Mouse (Mus musculus) MEL (cell line): ENCODE measurements at regions not wholly inside any gene's neighbourhood (a gene's known extent, or its start where the extent isn't known, plus 50 kb on each side); places are given as distances from the start of the nearest gene placed in this dataset.

ENCODE experiments used
- DNase-seq: peaks from one replicate; pipeline ENCODE4 v3.0.0; 2011; ENCODE audit warnings: low read depth, low spot score
- H3K27ac ChIP-seq: 2 replicates; pipeline ENCODE4 v1.5.1; 2012; ENCODE audit warnings: low read depth, mild to moderate bottlenecking, control low read depth, low read length, moderate library complexity; ENCODE audit not compliant: control insufficient read depth
- H3K27me3 ChIP-seq, 2 experiments: fragments of 150-350 bp in 1 of 2; sonication (generic) in 1 of 2; 2 replicates each; pipeline ENCODE4 v1.6.1; 2012; ENCODE audit warnings: low read length in 2 of 2, mild to moderate bottlenecking in 2 of 2, improper control_type of control experiment in 1 of 2, moderate library complexity in 1 of 2; ENCODE audit not compliant: insufficient read depth in 2 of 2, control insufficient read depth in 1 of 2
- H3K36me3 ChIP-seq, 2 experiments: 2 replicates each; pipeline ENCODE4 v1.6.1; 2012 to 2014; ENCODE audit warnings: low read length in 2 of 2, improper control_type of control experiment in 1 of 2, inconsistent platforms in 1 of 2, mild to moderate bottlenecking in 1 of 2; ENCODE audit not compliant: insufficient read depth in 2 of 2, control insufficient read depth in 1 of 2
- H3K4me1 ChIP-seq, 2 experiments: fragments of 150-350 bp in 1 of 2; sonication (generic) in 1 of 2; 2 replicates each; pipeline ENCODE4 v1.6.1; 2012; ENCODE audit warnings: low read length in 2 of 2, improper control_type of control experiment in 1 of 2, mild to moderate bottlenecking in 1 of 2; ENCODE audit not compliant: insufficient read depth in 2 of 2, control insufficient read depth in 1 of 2
- H3K4me3 ChIP-seq, 2 experiments: fragments of 150-350 bp in 1 of 2; sonication (generic) in 1 of 2; 2 replicates each; pipeline ENCODE4 v1.5.1; 2012; ENCODE audit warnings: low read depth in 2 of 2, low read length in 2 of 2, mild to moderate bottlenecking in 2 of 2, moderate library complexity in 2 of 2, control low read depth in 1 of 2, improper control_type of control experiment in 1 of 2; ENCODE audit not compliant: control insufficient read depth in 1 of 2, insufficient read depth in 1 of 2
- H3K79me2 ChIP-seq: 2 replicates; pipeline ENCODE4 v1.6.1; 2012; ENCODE audit warnings: mild to moderate bottlenecking, low read length, moderate library complexity; ENCODE audit not compliant: control insufficient read depth, poor library complexity, insufficient read depth
- H3K9ac ChIP-seq: 2 replicates; pipeline ENCODE4 v1.6.1; 2012; ENCODE audit warnings: low read depth, mild to moderate bottlenecking, control low read depth, low read length, moderate library complexity; ENCODE audit not compliant: control insufficient read depth, poor library complexity, severe bottlenecking
- H3K9me3 ChIP-seq: fragments of 150-350 bp; sonication (generic); replicated peaks from 2 replicates; pipeline ENCODE4 v1.6.1; 2012; ENCODE audit warnings: mild to moderate bottlenecking, low read length, improper control_type of control experiment, moderate library complexity; ENCODE audit not compliant: insufficient read depth
- CHD2 ChIP-seq: IDR thresholded peaks from 2 replicates; pipeline ENCODE4 v1.6.1; 2011; ENCODE audit warnings: low read length, improper control_type of control experiment
- ELF1 ChIP-seq: IDR thresholded peaks from 2 replicates; pipeline ENCODE4 v1.6.1; 2014; ENCODE audit warnings: low read depth, mild to moderate bottlenecking, inconsistent platforms, low read length, improper control_type of control experiment, moderate library complexity
- ETS1 ChIP-seq: IDR thresholded peaks from 2 replicates; pipeline ENCODE4 v1.6.1; 2012; ENCODE audit warnings: low read depth, mild to moderate bottlenecking, inconsistent platforms, low read length, improper control_type of control experiment, moderate library complexity
- GABPA ChIP-seq: IDR thresholded peaks from 2 replicates; pipeline ENCODE4 v1.6.1; 2012; ENCODE audit warnings: low read depth, mild to moderate bottlenecking, inconsistent platforms, low read length, improper control_type of control experiment, moderate library complexity
- GATA1 ChIP-seq: IDR thresholded peaks from 2 replicates; pipeline ENCODE4 v1.6.1; 2011; ENCODE audit warnings: low read depth, low read length, improper control_type of control experiment
- KAT2A ChIP-seq: conservative IDR thresholded peaks from 2 replicates; pipeline ENCODE4 v1.6.1; 2012; ENCODE audit warnings: low read depth, low read length, improper control_type of control experiment, inconsistent platforms
- MAZ ChIP-seq: IDR thresholded peaks from 2 replicates; pipeline ENCODE4 v1.6.1; 2012; ENCODE audit warnings: low read depth, mild to moderate bottlenecking, inconsistent platforms, low read length, improper control_type of control experiment
- MEF2A ChIP-seq: IDR thresholded peaks from 2 replicates; pipeline ENCODE4 v1.6.1; 2014; ENCODE audit warnings: low read depth, mild to moderate bottlenecking, inconsistent platforms, low read length, improper control_type of control experiment; ENCODE audit not compliant: poor library complexity, insufficient replicate concordance, severe bottlenecking; ENCODE audit errors: extremely low read depth
- MYB ChIP-seq: IDR thresholded peaks from 2 replicates; pipeline ENCODE4 v1.6.1; 2011; ENCODE audit warnings: mild to moderate bottlenecking, low read depth, low read length, improper control_type of control experiment
- MYC ChIP-seq: IDR thresholded peaks from 2 replicates; pipeline ENCODE4 v1.6.1; 2011; ENCODE audit warnings: low read depth, mild to moderate bottlenecking, low read length, improper control_type of control experiment, moderate library complexity
- NELFE ChIP-seq: IDR thresholded peaks from 2 replicates; pipeline ENCODE4 v1.6.1; 2011; ENCODE audit warnings: low read depth, low read length, improper control_type of control experiment
- POLR2AphosphoS2 ChIP-seq: IDR thresholded peaks from 2 replicates; pipeline ENCODE4 v1.6.1; 2011; ENCODE audit warnings: low read length, improper control_type of control experiment
- RCOR1 ChIP-seq: IDR thresholded peaks from 2 replicates; pipeline ENCODE4 v1.6.1; 2012; ENCODE audit warnings: low read depth, mild to moderate bottlenecking, inconsistent platforms, low read length, improper control_type of control experiment
- SIN3A ChIP-seq: IDR thresholded peaks from 2 replicates; pipeline ENCODE4 v1.6.1; 2012; ENCODE audit warnings: low read length, improper control_type of control experiment, inconsistent platforms
- TAL1 ChIP-seq: IDR thresholded peaks from 2 replicates; pipeline ENCODE4 v1.6.1; 2012; ENCODE audit warnings: mild to moderate bottlenecking, inconsistent platforms, low read length, moderate library complexity, mixed read lengths
- TBP ChIP-seq: IDR thresholded peaks from 2 replicates; pipeline ENCODE4 v1.8.0; 2011; ENCODE audit warnings: low read depth, low read length, improper control_type of control experiment
- UBTF ChIP-seq: IDR thresholded peaks from 2 replicates; pipeline ENCODE4 v1.6.1; 2012; ENCODE audit warnings: low read depth, mild to moderate bottlenecking, inconsistent platforms, low read length, improper control_type of control experiment, moderate library complexity, borderline replicate concordance; ENCODE audit not compliant: insufficient read depth
- USF1 ChIP-seq: IDR thresholded peaks from 2 replicates; pipeline ENCODE4 v1.6.1; 2014; ENCODE audit warnings: low read depth, mild to moderate bottlenecking, inconsistent platforms, low read length, improper control_type of control experiment, moderate library complexity
- USF2 ChIP-seq, 2 experiments: IDR thresholded peaks; 2 replicates each; pipeline ENCODE4 v1.6.1; 2011 to 2012; ENCODE audit warnings: improper control_type of control experiment in 2 of 2, low read length in 2 of 2, borderline replicate concordance in 1 of 2, inconsistent platforms in 1 of 2, low read depth in 1 of 2, mild to moderate bottlenecking in 1 of 2; ENCODE audit not compliant: insufficient read depth in 1 of 2
- ZC3H11A ChIP-seq: IDR thresholded peaks from 2 replicates; pipeline ENCODE4 v1.6.1; 2012; ENCODE audit warnings: low read depth, mild to moderate bottlenecking, inconsistent platforms, low read length, improper control_type of control experiment
- ZMIZ1 ChIP-seq: IDR thresholded peaks from 2 replicates; pipeline ENCODE4 v1.6.1; 2012; ENCODE audit warnings: low read depth, mild to moderate bottlenecking, inconsistent platforms, low read length, improper control_type of control experiment, moderate library complexity
- ZNF384 ChIP-seq: IDR thresholded peaks from 2 replicates; pipeline ENCODE4 v1.6.1; 2012; ENCODE audit warnings: low read depth, mild to moderate bottlenecking, inconsistent platforms, low read length, improper control_type of control experiment

DNA sequence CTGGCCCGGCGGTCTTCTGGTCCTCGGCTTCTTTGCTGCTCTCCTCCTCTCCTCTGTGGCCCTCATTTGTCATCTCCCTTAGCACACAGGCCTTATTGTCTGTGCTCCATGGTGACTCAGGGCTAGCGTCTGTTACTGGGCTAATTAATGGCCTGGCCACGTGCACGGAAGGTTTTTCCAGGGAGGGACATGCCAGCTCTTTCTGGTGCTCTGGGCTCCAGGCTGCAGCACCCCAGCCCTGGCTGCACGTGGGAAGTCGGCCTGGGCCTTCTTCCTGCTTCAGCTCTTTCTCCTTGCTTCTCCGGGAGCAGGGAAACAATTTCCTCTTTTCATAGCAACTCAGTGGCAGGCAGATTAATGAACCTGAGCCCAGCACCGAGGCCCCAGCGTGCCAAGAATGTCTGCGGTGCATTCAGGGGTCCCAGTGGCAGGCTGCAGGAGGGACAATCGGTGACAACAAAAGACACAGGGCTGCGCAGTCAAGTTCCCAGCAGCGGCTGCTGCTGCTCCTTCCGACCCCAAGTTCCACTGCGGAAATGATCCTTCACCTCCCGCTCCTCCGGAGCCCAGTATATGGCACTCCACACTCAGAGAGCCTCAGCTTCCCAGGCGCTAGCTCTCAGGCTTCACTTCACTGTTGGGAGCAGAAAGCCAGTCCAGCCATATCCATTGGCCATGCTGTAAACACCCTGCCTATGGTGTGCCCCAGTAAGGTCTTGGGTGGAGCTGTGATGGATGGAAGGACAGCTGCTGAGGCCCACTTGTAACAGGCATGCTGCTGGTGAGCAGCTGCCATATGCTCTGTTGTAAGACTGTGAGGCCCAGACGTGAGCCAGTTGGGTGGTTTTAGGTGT lies 257.3 kb upstream of the Habp2 start:
- no peak overlapping the region for H3K27ac ChIP-seq
- TF ChIP-seq USF1 (no peak), MEF2A (no peak), ZC3H11A (no peak)
- H3K27me3 ChIP-seq = no peaks in the 10 kb centered on the region; a peak in 1 of 4 replicates
- DNase-seq = no peak
- no peaks in the 10 kb centered on the region for H3K9me3 ChIP-seq
- H3K4me1 ChIP-seq = no peaks in the 10 kb centered on the region
- no peaks in the 10 kb centered on the region for H3K36me3 ChIP-seq
- H3K9ac ChIP-seq = no peak overlapping the region
- no peaks in the 10 kb centered on the region for H3K79me2 ChIP-seq
- H3K4me3 ChIP-seq = no peak overlapping the region

DNA sequence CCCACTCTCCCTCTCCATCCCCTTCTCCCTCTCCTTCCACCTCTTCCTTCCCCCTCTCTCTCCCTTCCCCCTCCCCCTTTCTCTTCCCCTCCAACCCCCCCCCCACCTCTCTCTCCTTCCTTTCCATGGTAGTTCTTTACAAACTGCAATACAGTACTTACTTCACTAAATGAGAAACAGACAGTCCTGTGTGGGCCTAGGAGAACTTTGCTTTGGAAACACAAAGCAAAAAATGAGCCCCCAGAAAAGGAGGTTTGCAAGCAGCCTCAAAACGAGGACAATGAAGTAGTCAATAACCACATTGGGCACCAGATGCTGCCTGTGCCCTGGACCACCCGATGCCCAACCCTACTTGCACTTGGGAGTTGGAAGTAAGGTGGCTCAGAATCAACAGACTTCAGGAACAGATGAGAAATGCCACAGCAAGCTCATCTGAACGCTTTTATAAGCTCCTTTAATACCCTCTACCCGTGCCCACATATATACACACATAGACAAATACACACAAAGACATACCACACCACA lies 256.5 kb upstream of the Habp2 start:
- TF ChIP-seq MAZ = no peak
- TF ChIP-seq CHD2 = no peak
- TF ChIP-seq ETS1 = no peak
- no peak for TF ChIP-seq POLR2AphosphoS2
- no peak for TF ChIP-seq SIN3A
- TF ChIP-seq RCOR1 = no peak
- TF ChIP-seq ZNF384 = no peak
- no peak for TF ChIP-seq ELF1
- TF ChIP-seq KAT2A = no peak
- no peak for TF ChIP-seq TBP
- TF ChIP-seq ZMIZ1 = no peak
- no peak for TF ChIP-seq TAL1
- TF ChIP-seq USF2 (IDR thresholded peaks at IDR 0.05; ENCODE audit: borderline replicate concordance in 1 of 2, insufficient read depth in 1 of 2, low read depth in 1 of 2, low read length in 2 of 2) = no peak
- no peak for TF ChIP-seq MYC
- no peak for TF ChIP-seq UBTF
- TF ChIP-seq GATA1 = no peak
- TF ChIP-seq NELFE = no peak
- TF ChIP-seq MEF2A = no peak
- TF ChIP-seq GABPA = no peak
- no peak for TF ChIP-seq MYB
- no peaks in the 10 kb centered on the region for H3K4me1 ChIP-seq
- H3K9ac ChIP-seq = no peak overlapping the region
- no peak overlapping the region for H3K27ac ChIP-seq
- no peaks in the 10 kb centered on the region for H3K36me3 ChIP-seq
- H3K4me3 ChIP-seq = no peak overlapping the region
- H3K27me3 ChIP-seq = no peaks in the 10 kb centered on the region; a peak in 1 of 4 replicates
- H3K79me2 ChIP-seq = no peaks in the 10 kb centered on the region
- no peaks in the 10 kb centered on the region for H3K9me3 ChIP-seq
- DNase-seq = no peak
